8 mouse cellular contexts compared by ENCODE assay signal in genomic region chr2:75669491-75670445, GRCm38 (mm10). TPM values are rescaled to one million over a fixed set of nuclear protein-coding genes. Genes with fewer than 3 reads are reported as not detected.
A peak's percentile ranks its signal among the peaks of the same experiment; 100 is the strongest.
DNase-seq lines count a peak whose midpoint lies in the region; ATAC-seq and TF ChIP-seq lines count a peak whose summit lies in the region.
"Had no signal": no experiment of that assay in that cellular context is flagged by ENCODE, and none has a peak within 500 bp of the region (broad histone marks: within the 10 kb centered on the region; RNA-seq: fewer than 3 reads in every experiment).

No protein-coding gene starts in this region.

- no peaks in the 10 kb centered on the region for H3K9me3 ChIP-seq in lung, postnatal 0 days (ENCODE audit: low read length)
- no peaks in the 10 kb centered on the region for H3K9me3 ChIP-seq in MEL (replicated peaks; ENCODE audit: insufficient read depth, low read length)
- no peaks in the 10 kb centered on the region for H3K9me3 ChIP-seq in liver, embryonic 15.5 days (replicated peaks)

- no peak for DNase-seq in lung, postnatal 0 days (ENCODE audit: low spot score)
- no peak for DNase-seq in lung, adult 2 months
- DNase-seq in MEL (ENCODE audit: low read depth, low spot score) = peak; percentile 77
- DNase-seq in urinary bladder, adult 2 months (ENCODE audit: low spot score) = no peak
- DNase-seq in gastrocnemius, adult 8-10 months (ENCODE audit: low spot score in 2 of 2) = no peak
- DNase-seq: adrenal gland, postnatal 10 days had no signal

- ATAC-seq in lung, postnatal 0 days = peak; percentile 16; the same call in 1 of the 2 replicates
- 0 out of 2 replicates have a peak, but pooled peaks have one; percentile 36 for ATAC-seq in erythroid progenitor cell, adult 5-6 weeks (replicated peaks; ENCODE audit: low FRiP score, poor library complexity, severe bottlenecking)
- ATAC-seq in liver, embryonic 15.5 days (ENCODE audit: insufficient read depth) = no peak

- no peak for TF ChIP-seq POLR2A in lung, adult 2 months (IDR thresholded peaks at IDR 0.05; ENCODE audit: borderline replicate concordance, extremely low read depth, low read depth, low read length)
- TF ChIP-seq POLR2A in MEL (IDR thresholded peaks at IDR 0.05; ENCODE audit: control insufficient read depth in 1 of 2, insufficient read depth in 1 of 2, low read depth in 1 of 2, low read length in 2 of 2, poor library complexity in 1 of 2) = peak in 1 of 2 experiments; percentile 50; a peak in 2 of 4 replicates

- no peak overlapping the region for H3K4me2 ChIP-seq in lung, postnatal 0 days (replicated peaks; ENCODE audit: low read depth, low read length)
- no peak overlapping the region for H3K4me2 ChIP-seq in liver, embryonic 15.5 days

- no peaks in the 10 kb centered on the region for H3K79me2 ChIP-seq in MEL (ENCODE audit: control insufficient read depth, insufficient read depth, low read length, poor library complexity)

- TF ChIP-seq RAD21 in MEL (IDR thresholded peaks at IDR 0.05; ENCODE audit: low read depth, low read length) = no peak

- no peak overlapping the region for H3K4me3 ChIP-seq in lung, postnatal 0 days (ENCODE audit: low read depth, low read length)
- no peak overlapping the region for H3K4me3 ChIP-seq in lung, adult 2 months (replicated peaks; ENCODE audit: extremely low read depth, low read depth, low read length)
- H3K4me3 ChIP-seq in MEL (ENCODE audit: control insufficient read depth in 1 of 2, insufficient read depth in 1 of 2, low read depth in 2 of 2, low read length in 2 of 2) = no peak overlapping the region
- H3K4me3 ChIP-seq in liver, embryonic 15.5 days (replicated peaks) = no peak overlapping the region

- no peak for TF ChIP-seq EP300 in lung, postnatal 0 days (IDR thresholded peaks at IDR 0.05)
- TF ChIP-seq EP300 in MEL (IDR thresholded peaks at IDR 0.05; ENCODE audit: low read depth in 1 of 2, low read length in 2 of 2) = no peak

- TF ChIP-seq CTCF in lung, postnatal 0 days (IDR thresholded peaks at IDR 0.05) = no peak
- TF ChIP-seq CTCF in lung, adult 2 months (IDR thresholded peaks at IDR 0.05; ENCODE audit: insufficient read depth, low read length) = no peak
- TF ChIP-seq CTCF in MEL (IDR thresholded peaks at IDR 0.05 in 2 of 3, conservative IDR thresholded peaks at IDR 0.05 in 1 of 3; ENCODE audit: control insufficient read depth in 1 of 3, insufficient read depth in 1 of 3, low read depth in 2 of 3, low read length in 3 of 3, poor library complexity in 1 of 3, severe bottlenecking in 1 of 3) = peak in 1 of 3 experiments; percentile 21; a peak in 3 of 6 replicates

- 36% methylated on average over 14 of the region's 14 CpGs for WGBS in lung, postnatal 0 days
- 39% methylated on average over 14 of the region's 14 CpGs for WGBS in lung, adult 2 months
- WGBS in liver, embryonic 15.5 days (ENCODE audit: insufficient replicate concordance) = 39% methylated on average over 14 of the region's 14 CpGs

- no peak overlapping the region for H3K27ac ChIP-seq in lung, postnatal 0 days (ENCODE audit: low read length)
- peak overlapping the region; percentile 22 for H3K27ac ChIP-seq in MEL (ENCODE audit: control insufficient read depth, low read depth, low read length)
- H3K27ac ChIP-seq in liver, embryonic 15.5 days (replicated peaks) = peak overlapping the region; percentile 24; the same call in 1 of the 2 replicates

- H3K27me3 ChIP-seq in lung, postnatal 0 days (replicated peaks; ENCODE audit: insufficient read depth, low read length) = no peaks in the 10 kb centered on the region
- no peaks in the 10 kb centered on the region for H3K27me3 ChIP-seq in MEL (ENCODE audit: control insufficient read depth in 1 of 2, insufficient read depth in 2 of 2, low read length in 2 of 2)
- H3K27me3 ChIP-seq in liver, embryonic 15.5 days = no peaks in the 10 kb centered on the region

- 0 out of 2 replicates have a peak, but pooled peaks cover 10% of the 10 kb centered on the region for H3K36me3 ChIP-seq in lung, postnatal 0 days (ENCODE audit: insufficient read depth, low read length)
- peaks cover 3 to 20% of the 10 kb centered on the region in 2 experiments for H3K36me3 ChIP-seq in MEL (ENCODE audit: control insufficient read depth in 1 of 2, insufficient read depth in 2 of 2, low read length in 2 of 2)
- peaks cover 34% of the 10 kb centered on the region for H3K36me3 ChIP-seq in liver, embryonic 15.5 days (replicated peaks)

- no peak overlapping the region for H3K9ac ChIP-seq in lung, postnatal 0 days (replicated peaks; ENCODE audit: low read depth)
- H3K9ac ChIP-seq in MEL (ENCODE audit: control insufficient read depth, low read depth, low read length, poor library complexity, severe bottlenecking) = no peak overlapping the region
- H3K9ac ChIP-seq in liver, embryonic 15.5 days = no peak overlapping the region

- no peaks in the 10 kb centered on the region for H3K4me1 ChIP-seq in lung, postnatal 0 days (ENCODE audit: insufficient read depth, low read depth, low read length)
- no peaks in the 10 kb centered on the region for H3K4me1 ChIP-seq in lung, adult 2 months (ENCODE audit: control insufficient read depth, insufficient read depth, low read length)
- peaks cover 7 to 10% of the 10 kb centered on the region in 2 experiments; a peak in 3 of 4 replicates for H3K4me1 ChIP-seq in MEL (ENCODE audit: control insufficient read depth in 1 of 2, insufficient read depth in 2 of 2, low read length in 2 of 2)
- H3K4me1 ChIP-seq in liver, embryonic 15.5 days (replicated peaks) = peaks cover 10% of the 10 kb centered on the region; the same call in 1 of the 2 replicates

TF ChIP-seq in MEL, 35 proteins besides CTCF, POLR2A, EP300 and RAD21 (continues in another document):
- TF ChIP-seq MYC (IDR thresholded peaks at IDR 0.05; ENCODE audit: low read depth, low read length) = no peak
- TF ChIP-seq MAX (IDR thresholded peaks at IDR 0.05; ENCODE audit: low read length) = no peak; the same call in 1 of the 2 replicates
- no peak for TF ChIP-seq MXI1 (IDR thresholded peaks at IDR 0.05; ENCODE audit: low read depth, low read length)
- TF ChIP-seq MAZ (IDR thresholded peaks at IDR 0.05; ENCODE audit: low read depth, low read length) = 0 out of 2 replicates have a peak, but pooled peaks have one; percentile 37
- TF ChIP-seq MEF2A (IDR thresholded peaks at IDR 0.05; ENCODE audit: extremely low read depth, insufficient replicate concordance, low read depth, low read length, poor library complexity, severe bottlenecking) = no peak
- no peak for TF ChIP-seq ZKSCAN1 (IDR thresholded peaks at IDR 0.05; ENCODE audit: low read depth, low read length)
- no peak; the same call in 1 of the 2 replicates for TF ChIP-seq KAT2A (conservative IDR thresholded peaks at IDR 0.05; ENCODE audit: low read depth, low read length)
- TF ChIP-seq JUND (IDR thresholded peaks at IDR 0.05; ENCODE audit: low read depth, low read length) = no peak
- TF ChIP-seq RCOR1 (IDR thresholded peaks at IDR 0.05; ENCODE audit: low read depth, low read length) = peak; percentile 22; the same call in 1 of the 2 replicates
- TF ChIP-seq NRF1 (IDR thresholded peaks at IDR 0.05; ENCODE audit: insufficient read depth, low read depth, low read length, poor library complexity, severe bottlenecking) = no peak
- TF ChIP-seq USF2 (IDR thresholded peaks at IDR 0.05; ENCODE audit: borderline replicate concordance in 1 of 2, insufficient read depth in 1 of 2, low read depth in 1 of 2, low read length in 2 of 2) = 0 out of 4 replicates have a peak, but pooled peaks of 1 of the 2 experiments have one; percentile 13
- TF ChIP-seq ZC3H11A (IDR thresholded peaks at IDR 0.05; ENCODE audit: low read depth, low read length) = no peak
- TF ChIP-seq ETS1 (IDR thresholded peaks at IDR 0.05; ENCODE audit: low read depth, low read length) = no peak
- no peak for TF ChIP-seq GABPA (IDR thresholded peaks at IDR 0.05; ENCODE audit: low read depth, low read length)
- TF ChIP-seq TAL1 (IDR thresholded peaks at IDR 0.05; ENCODE audit: low read length) = no peak
- peak; percentile 97 for TF ChIP-seq TBP (IDR thresholded peaks at IDR 0.05; ENCODE audit: low read depth, low read length)
- TF ChIP-seq ELF1 (IDR thresholded peaks at IDR 0.05; ENCODE audit: low read depth, low read length) = no peak
- no peak for TF ChIP-seq GATA1 (IDR thresholded peaks at IDR 0.05; ENCODE audit: low read depth, low read length)
- TF ChIP-seq POLR2AphosphoS5 (IDR thresholded peaks at IDR 0.05; ENCODE audit: borderline replicate concordance, low read depth, low read length) = no peak
- no peak for TF ChIP-seq CHD1 (IDR thresholded peaks at IDR 0.05; ENCODE audit: low read depth, low read length)
- TF ChIP-seq POLR2AphosphoS2 (IDR thresholded peaks at IDR 0.05; ENCODE audit: low read length) = peak; percentile 95
- TF ChIP-seq E2F4 (IDR thresholded peaks at IDR 0.05; ENCODE audit: borderline replicate concordance, low read depth, low read length) = no peak

RNA-seq across cellular contexts. Expression of gene Hnrnpa3, which starts 10.7 kb away (rescaled TPM):
- 114 and 129 TPM in 2 replicates for polyA plus RNA-seq in lung, postnatal 0 days (2015; fragmentation: Nextera tagmentation; extraction: Ambion mirVana)
- polyA plus RNA-seq in lung, adult 2 months (2012; rRNA removed) = 17.5 and 36.0 TPM in 2 replicates
- total RNA-seq in MEL (2012; rRNA removed) = 126 and 171 TPM in 2 replicates
- 100 to 1,000 TPM; 342 to 437 TPM for polyA plus RNA-seq in MEL (2012; ENCODE audit: insufficient read depth in 1 of 2, insufficient read length in 2 of 2, low read depth in 1 of 2, low replicate concordance in 2 of 2, missing spikeins in 1 of 2)
- 321 and 355 TPM in 2 replicates for total RNA-seq in erythroid progenitor cell, adult 5-6 weeks (2015; ENCODE audit: low replicate concordance)
- total RNA-seq in erythroid progenitor cell, adult 5-6 weeks (2017; ENCODE audit: low replicate concordance) = 329 and 477 TPM in 2 replicates
- 96.7 and 101 TPM in 2 replicates for polyA plus RNA-seq in liver, embryonic 15.5 days (2015; fragmentation: Nextera tagmentation; extraction: Ambion mirVana)
- polyA plus RNA-seq in urinary bladder, adult 2 months (2012; rRNA removed) = 222 and 271 TPM in 2 replicates
- 100 to 1,000 TPM in 2 of 4 experiments, 10 to 100 TPM in 2; 89.8 to 139 (median 106) TPM for total RNA-seq in gastrocnemius, adult 8-10 months (2022)

RNA-seq across cellular contexts. Expression of gene Nfe2l2, which starts 34.7 kb away (rescaled TPM):
- 116 and 151 TPM in 2 replicates for polyA plus RNA-seq in lung, postnatal 0 days (2015; fragmentation: Nextera tagmentation; extraction: Ambion mirVana)
- polyA plus RNA-seq in lung, adult 2 months (2012; rRNA removed) = 64.7 and 76.3 TPM in 2 replicates
- 33.2 and 42.1 TPM in 2 replicates for total RNA-seq in MEL (2012; rRNA removed)
- polyA plus RNA-seq in MEL (2012; ENCODE audit: insufficient read depth in 1 of 2, insufficient read length in 2 of 2, low read depth in 1 of 2, low replicate concordance in 2 of 2, missing spikeins in 1 of 2) = 10 to 100 TPM in 1 of 2 experiments, not detected in 1; 59.1 TPM
- 83.6 and 99.3 TPM in 2 replicates for total RNA-seq in erythroid progenitor cell, adult 5-6 weeks (2015; ENCODE audit: low replicate concordance)
- 63.1 and 65.1 TPM in 2 replicates for total RNA-seq in erythroid progenitor cell, adult 5-6 weeks (2017; ENCODE audit: low replicate concordance)
- polyA plus RNA-seq in liver, embryonic 15.5 days (2015; fragmentation: Nextera tagmentation; extraction: Ambion mirVana) = 37.1 and 40.7 TPM in 2 replicates
- 214 and 256 TPM in 2 replicates for polyA plus RNA-seq in urinary bladder, adult 2 months (2012; rRNA removed)
- total RNA-seq in gastrocnemius, adult 8-10 months (2022) = 10 to 100 TPM; 31.3 to 37.6 (median 34.7) TPM
